9 mouse cellular contexts compared by ENCODE assay signal in genomic region chr14:50969558-50970544, GRCm38 (mm10). TPM values are rescaled to one million over a fixed set of nuclear protein-coding genes. Genes with fewer than 3 reads are reported as not detected.
DNase-seq lines count a peak whose midpoint lies in the region; ATAC-seq lines count a peak whose summit lies in the region.
"Had no signal": no experiment of that assay in that cellular context is flagged by ENCODE, and none has a peak within 500 bp of the region (broad histone marks: within the 10 kb centered on the region; RNA-seq: fewer than 3 reads in every experiment).

No protein-coding gene starts in this region.

- no peaks in the 10 kb centered on the region for H3K27me3 ChIP-seq in heart, embryonic 15.5 days

- peaks cover 6% of the 10 kb centered on the region for H3K4me1 ChIP-seq in heart, embryonic 15.5 days (replicated peaks)

- WGBS in heart, embryonic 15.5 days: 22% methylated on average over 12 of the region's 12 CpGs

- no peaks in the 10 kb centered on the region for H3K9me3 ChIP-seq in heart, embryonic 15.5 days (replicated peaks)
- H3K9me3 ChIP-seq: G1E had no signal

- ATAC-seq in erythroblast, adult 5-6 weeks (replicated peaks; ENCODE audit: low FRiP score, poor library complexity, severe bottlenecking): peak; percentile 37; the same call in 1 of the 2 replicates
- ATAC-seq in heart, embryonic 15.5 days (replicated peaks; ENCODE audit: insufficient number of reproducible peaks, insufficient read depth, low FRiP score, low read depth): no peak

- H3K36me3 ChIP-seq in heart, embryonic 15.5 days: no peaks in the 10 kb centered on the region
- H3K36me3 ChIP-seq: G1E had no signal

- H3K9ac ChIP-seq in heart, embryonic 15.5 days: no peak overlapping the region

- peak; percentile 9 for DNase-seq in ovary, adult 18-20 months (ENCODE audit: low spot score)
- no peak for DNase-seq in ovary, postnatal 10 days (ENCODE audit: low spot score)
- peak; percentile 20 to 74 for DNase-seq in left cerebral cortex, postnatal 25 days (ENCODE audit: low spot score in 2 of 2)
- DNase-seq in naive thymus-derived CD4-positive, alpha-beta T cell, adult 2 months (ENCODE audit: low read depth): peak; percentile 23
- no peak for DNase-seq in testis, postnatal 14 days (ENCODE audit: low spot score)
- no peak for DNase-seq in urinary bladder, postnatal 14 days (ENCODE audit: low spot score)

- no peak overlapping the region for H3K4me3 ChIP-seq in heart, embryonic 15.5 days

- H3K27ac ChIP-seq in heart, embryonic 15.5 days: no peak overlapping the region; the same call in 1 of the 2 replicates

- peak overlapping the region; percentile 35; the same call in 1 of the 2 replicates for H3K4me2 ChIP-seq in heart, embryonic 15.5 days

- intact Hi-C loops in left cerebral cortex, postnatal 25 days (cut with DNase I): no loop called here

RNA-seq across cellular contexts. Expression of gene Pnp2, which starts 14.1 kb away (rescaled TPM):
- 161 and 174 TPM in 2 replicates for total RNA-seq in erythroblast, adult 5-6 weeks (2015; ENCODE audit: low replicate concordance)
- 56.1 and 122 TPM in 2 replicates for total RNA-seq in erythroblast, adult 5-6 weeks (2017; ENCODE audit: low replicate concordance)
- polyA plus RNA-seq in heart, embryonic 15.5 days (2015; fragmentation: Nextera tagmentation; extraction: Ambion mirVana): 0.18 and 0.41 TPM in 2 replicates
- 1 to 10 TPM; 1.1 to 1.9 TPM for total RNA-seq in left cerebral cortex, postnatal 25 days (2021)
- polyA plus RNA-seq: G1E had no signal

RNA-seq across cellular contexts. Expression of gene Gm49342, which starts 25.5 kb away (rescaled TPM):
- not detected in 2 replicates for total RNA-seq in erythroblast, adult 5-6 weeks (2015; ENCODE audit: low replicate concordance)
- total RNA-seq in erythroblast, adult 5-6 weeks (2017; ENCODE audit: low replicate concordance): not detected in 2 replicates
- polyA plus RNA-seq in heart, embryonic 15.5 days (2015; fragmentation: Nextera tagmentation; extraction: Ambion mirVana): not detected in 2 replicates
- 10 to 100 TPM; 11.4 to 18.0 TPM for total RNA-seq in left cerebral cortex, postnatal 25 days (2021)
- total RNA-seq: G1E had no signal

RNA-seq across cellular contexts. Expression of gene Rnase10, which starts 37.7 kb away (rescaled TPM):
- 1.3 TPM in 1 of 2 replicates, not detected in the other for total RNA-seq in erythroblast, adult 5-6 weeks (2015; ENCODE audit: low replicate concordance)
- 0.85 TPM in 1 of 2 replicates, not detected in the other for total RNA-seq in erythroblast, adult 5-6 weeks (2017; ENCODE audit: low replicate concordance)
- polyA plus RNA-seq in heart, embryonic 15.5 days (2015; fragmentation: Nextera tagmentation; extraction: Ambion mirVana): 0.36 and 0.42 TPM in 2 replicates
- total RNA-seq in left cerebral cortex, postnatal 25 days (2021): under 1 TPM in 1 of 2 experiments, not detected in 1; 0.27 TPM
- polyA plus RNA-seq: G1E had no signal

RNA-seq across cellular contexts. Expression of gene Pnp, which starts 39.0 kb away (rescaled TPM):
- total RNA-seq in erythroblast, adult 5-6 weeks (2015; ENCODE audit: low replicate concordance): 357 and 415 TPM in 2 replicates
- 529 and 542 TPM in 2 replicates for total RNA-seq in erythroblast, adult 5-6 weeks (2017; ENCODE audit: low replicate concordance)
- 29.6 and 37.3 TPM in 2 replicates for polyA plus RNA-seq in heart, embryonic 15.5 days (2015; fragmentation: Nextera tagmentation; extraction: Ambion mirVana)
- 10 to 100 TPM; 12.0 to 13.6 TPM for total RNA-seq in left cerebral cortex, postnatal 25 days (2021)

RNA-seq across cellular contexts. Expression of gene Pip4p1, which starts 39.2 kb away (rescaled TPM):
- 19.6 and 22.3 TPM in 2 replicates for total RNA-seq in erythroblast, adult 5-6 weeks (2015; ENCODE audit: low replicate concordance)
- total RNA-seq in erythroblast, adult 5-6 weeks (2017; ENCODE audit: low replicate concordance): 18.0 and 21.5 TPM in 2 replicates
- 29.8 and 39.6 TPM in 2 replicates for polyA plus RNA-seq in heart, embryonic 15.5 days (2015; fragmentation: Nextera tagmentation; extraction: Ambion mirVana)
- total RNA-seq in left cerebral cortex, postnatal 25 days (2021): 100 to 1,000 TPM in 1 of 2 experiments, 10 to 100 TPM in 1; 97.5 to 102 TPM

Comparison
In these comparisons a context has a peak if more than half of its experiments do, and no peak if none do; other contexts are left out.
1. DNase-seq: peak in ovary, adult 18-20 months (single experiment), left cerebral cortex, postnatal 25 days (2 of 2) and naive thymus-derived CD4-positive, alpha-beta T cell, adult 2 months (single experiment); none in ovary, postnatal 10 days (single experiment), testis, postnatal 14 days (single experiment) and urinary bladder, postnatal 14 days (single experiment).
2. RNA of gene Pnp2, which starts 14.1 kb away (total RNA-seq): 56.1 to 174 TPM in erythroblast, adult 5-6 weeks; 1.1 to 1.9 TPM in left cerebral cortex, postnatal 25 days; every median in the first group is over 10 times any median in the second.
3. RNA of gene Gm49342, which starts 25.5 kb away (total RNA-seq): 11.4 to 18.0 TPM in left cerebral cortex, postnatal 25 days; not detected in erythroblast, adult 5-6 weeks; every median in the first group is over 10 times any median in the second.